Mouse (Mus musculus) hindbrain, embryonic 15.5 days (tissue): ENCODE measurements at regions not wholly inside any gene's neighbourhood (a gene's known extent, or its start where the extent isn't known, plus 50 kb on each side); places are given as distances from the start of the nearest gene placed in this dataset.

Experiments
- ATAC-seq: fragments of 200-750 bp; cut with Nextera tagmentation; 2 replicates; pipeline ENCODE4 v1.8.0; 2017; ENCODE audit warnings: low read depth, moderate number of reproducible peaks, moderate TSS enrichment; ENCODE audit not compliant: low FRiP score
- H3K27ac ChIP-seq: fragments of 300-500 bp; sonication (generic); replicated peaks from 2 replicates; pipeline ENCODE4 v1.5.1; 2015; ENCODE audit warnings: mild to moderate bottlenecking, inconsistent platforms
- H3K27me3 ChIP-seq: fragments of 300-500 bp; sonication (generic); 2 replicates; pipeline ENCODE4 v1.6.1; 2015; ENCODE audit warnings: control low read depth, inconsistent platforms
- H3K36me3 ChIP-seq: fragments of 300-500 bp; sonication (generic); 2 replicates; pipeline ENCODE4 v1.6.1; 2015; ENCODE audit warnings: control low read depth, inconsistent platforms
- H3K4me1 ChIP-seq: fragments of 300-500 bp; sonication (generic); replicated peaks from 2 replicates; pipeline ENCODE4 v1.6.1; 2015; ENCODE audit warnings: control low read depth, inconsistent platforms
- H3K4me2 ChIP-seq: fragments of 300-500 bp; sonication (generic); 2 replicates; pipeline ENCODE4 v1.6.1; 2015; ENCODE audit warnings: moderate library complexity, mild to moderate bottlenecking, inconsistent platforms
- H3K4me3 ChIP-seq: fragments of 300-500 bp; sonication (generic); 2 replicates; pipeline ENCODE4 v1.5.1; 2015; ENCODE audit warnings: mild to moderate bottlenecking, inconsistent platforms
- H3K9ac ChIP-seq: fragments of 300-500 bp; sonication (generic); 2 replicates; pipeline ENCODE4 v1.6.1; 2015; ENCODE audit warnings: inconsistent platforms
- H3K9me3 ChIP-seq: fragments of 300-500 bp; sonication (generic); 2 replicates; pipeline ENCODE4 v1.6.1; 2016; ENCODE audit warnings: control low read depth, inconsistent platforms
- WGBS: fragments of 180-500 bp; shearing (Covaris S2); methylation state at CpG from one replicate; pipeline ENCODE4 v1.1.7; 2015; 5-methylcytosine and 5-hydroxymethylcytosine counted together

- no peak overlapping the region for H3K4me2 ChIP-seq
- no peaks in the 10 kb centered on the region for H3K9me3 ChIP-seq
- WGBS, result 86% methylated on average over 8 of the region's 8 CpGs
- no peaks in the 10 kb centered on the region for H3K4me1 ChIP-seq
- no peak for ATAC-seq
- no peak overlapping the region for H3K4me3 ChIP-seq
- no peak overlapping the region for H3K9ac ChIP-seq
- no peaks in the 10 kb centered on the region for H3K27me3 ChIP-seq
- H3K27ac ChIP-seq, result no peak overlapping the region
- H3K36me3 ChIP-seq, result no peaks in the 10 kb centered on the region
Observed at GRCm38 (mm10) chr17:88369971-88370370, 70.5 kb upstream of the Foxn2 start.

GRCm38 (mm10) chr17:88370676-88371075 lies 69.8 kb upstream of the Foxn2 start:
- Histone ChIP-seq H3K4me3 (no peak overlapping the region), H3K36me3 (no peaks in the 10 kb centered on the region), H3K9ac (no peak overlapping the region), H3K27ac (no peak overlapping the region), H3K27me3 (no peaks in the 10 kb centered on the region), H3K9me3 (no peaks in the 10 kb centered on the region), H3K4me1 (no peaks in the 10 kb centered on the region), H3K4me2 (no peak overlapping the region)
- no peak for ATAC-seq
- WGBS, result 76% methylated on average over 9 of the region's 9 CpGs

- Histone ChIP-seq H3K4me1 (no peaks in the 10 kb centered on the region), H3K9me3 (no peaks in the 10 kb centered on the region), H3K4me3 (no peak overlapping the region), H3K9ac (no peak overlapping the region), H3K36me3 (no peaks in the 10 kb centered on the region), H3K27me3 (no peaks in the 10 kb centered on the region), H3K4me2 (no peak overlapping the region), H3K27ac (no peak overlapping the region)
- no peak for ATAC-seq
- WGBS, result 95% methylated on average over 5 of the region's 5 CpGs
Observed at GRCm38 (mm10) chr17:88378505-88378904, 62.0 kb upstream of the Foxn2 start.

GRCm38 (mm10) chr17:88379389-88379788 lies 61.1 kb upstream of the Foxn2 start:
- H3K4me3 ChIP-seq, result no peak overlapping the region
- H3K4me2 ChIP-seq, result no peak overlapping the region
- no peaks in the 10 kb centered on the region for H3K36me3 ChIP-seq
- ATAC-seq, result no peak
- no peak overlapping the region for H3K27ac ChIP-seq
- H3K9me3 ChIP-seq, result no peaks in the 10 kb centered on the region
- no peaks in the 10 kb centered on the region for H3K4me1 ChIP-seq
- H3K9ac ChIP-seq, result no peak overlapping the region
- H3K27me3 ChIP-seq, result no peaks in the 10 kb centered on the region
- WGBS, result 95% methylated on average over 5 of the region's 5 CpGs

- Histone ChIP-seq H3K27ac (no peak overlapping the region), H3K4me3 (no peak overlapping the region), H3K9me3 (no peaks in the 10 kb centered on the region), H3K27me3 (no peaks in the 10 kb centered on the region), H3K36me3 (no peaks in the 10 kb centered on the region), H3K4me2 (no peak overlapping the region), H3K9ac (no peak overlapping the region), H3K4me1 (no peaks in the 10 kb centered on the region)
- no peak for ATAC-seq
- WGBS, result 63% methylated on average over 9 of the region's 9 CpGs
Observed at GRCm38 (mm10) chr17:88381106-88381505, 59.4 kb upstream of the Foxn2 start.

GRCm38 (mm10) chr17:88383447-88383846 lies 57.1 kb upstream of the Foxn2 start:
- Histone ChIP-seq H3K27me3 (no peaks in the 10 kb centered on the region), H3K9ac (no peak overlapping the region), H3K9me3 (no peaks in the 10 kb centered on the region), H3K4me3 (no peak overlapping the region), H3K27ac (no peak overlapping the region), H3K4me1 (no peaks in the 10 kb centered on the region), H3K36me3 (no peaks in the 10 kb centered on the region), H3K4me2 (no peak overlapping the region)
- WGBS, result 84% methylated on average over 4 of the region's 4 CpGs
- ATAC-seq, result no peak

GRCm38 (mm10) chr17:88388441-88388951 lies 52.0 kb upstream of the Foxn2 start:
- no peaks in the 10 kb centered on the region for H3K27me3 ChIP-seq
- no peak overlapping the region for H3K4me2 ChIP-seq
- no peaks in the 10 kb centered on the region for H3K4me1 ChIP-seq
- 43% methylated on average over 15 of the region's 15 CpGs for WGBS
- no peaks in the 10 kb centered on the region for H3K36me3 ChIP-seq
- H3K9ac ChIP-seq, result no peak overlapping the region
- H3K27ac ChIP-seq, result 0 out of 2 replicates have a peak overlapping the region, but pooled peaks have one; percentile 45
- H3K9me3 ChIP-seq, result no peaks in the 10 kb centered on the region
- ATAC-seq, result peak; percentile 56; the same call in 1 of the 2 replicates
- H3K4me3 ChIP-seq, result no peak overlapping the region

- 66% methylated on average over 14 of the region's 14 CpGs for WGBS
- Histone ChIP-seq H3K4me2 (no peak overlapping the region), H3K27me3 (no peaks in the 10 kb centered on the region), H3K27ac (no peak overlapping the region), H3K36me3 (no peaks in the 10 kb centered on the region), H3K4me3 (no peak overlapping the region), H3K9me3 (no peaks in the 10 kb centered on the region), H3K9ac (no peak overlapping the region), H3K4me1 (no peaks in the 10 kb centered on the region)
- ATAC-seq, result no peak
Observed at GRCm38 (mm10) chr17:88389668-88390461, 50.6 kb upstream of the Foxn2 start.
